Mouse (Mus musculus) common myeloid progenitor, adult 5-6 weeks (primary cell): ENCODE results near the gene Pdzk1ip1. TPM values are rescaled to one million over a fixed set of nuclear protein-coding genes. Genes with fewer than 3 reads are reported as not detected.

Source experiments
- ATAC-seq: replicated peaks from 2 replicates; pipeline ENCODE4 v1.8.0; 2016; ENCODE audit warnings: low read depth, mild to moderate bottlenecking, moderate TSS enrichment, inconsistent platforms; ENCODE audit not compliant: poor library complexity, severe bottlenecking
- total RNA-seq: library from RNA; stranded (forward); fragments of 200-1000, 187-1606 nt; gene quantifications from 2 replicates; pipeline ENCODE4 v1.2.3, GENCODE M21; 2017

The Pdzk1ip1 gene
- total RNA-seq, 1 experiment from 2014 or later, result 9.3 TPM

- peak; percentile 40 for ATAC-seq
These were observed 16.8 kb upstream of the Pdzk1ip1 start for GRCm38 (mm10) chr4:115071668-115072067.

DNA sequence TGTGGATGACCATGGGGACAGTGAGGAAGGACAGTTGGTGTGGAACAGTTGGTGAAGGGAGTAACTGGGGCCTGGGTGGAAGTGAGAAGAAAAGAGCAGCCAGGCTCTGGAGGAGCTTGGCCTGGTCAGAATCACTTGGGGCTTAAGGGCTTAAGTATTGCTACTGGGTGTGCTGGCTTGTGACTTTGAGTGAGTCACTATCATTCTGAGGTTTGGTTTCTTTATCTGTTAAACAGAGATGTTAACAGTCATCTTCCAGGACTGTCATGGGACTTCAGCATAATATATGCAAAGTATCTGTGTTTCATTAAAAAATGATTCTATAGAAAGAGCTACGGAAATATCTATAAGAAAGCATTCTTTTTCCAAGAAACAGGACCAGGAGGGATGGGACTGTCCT is 13.7 kb upstream of the Pdzk1ip1 start:
- ATAC-seq, result no peak

DNA sequence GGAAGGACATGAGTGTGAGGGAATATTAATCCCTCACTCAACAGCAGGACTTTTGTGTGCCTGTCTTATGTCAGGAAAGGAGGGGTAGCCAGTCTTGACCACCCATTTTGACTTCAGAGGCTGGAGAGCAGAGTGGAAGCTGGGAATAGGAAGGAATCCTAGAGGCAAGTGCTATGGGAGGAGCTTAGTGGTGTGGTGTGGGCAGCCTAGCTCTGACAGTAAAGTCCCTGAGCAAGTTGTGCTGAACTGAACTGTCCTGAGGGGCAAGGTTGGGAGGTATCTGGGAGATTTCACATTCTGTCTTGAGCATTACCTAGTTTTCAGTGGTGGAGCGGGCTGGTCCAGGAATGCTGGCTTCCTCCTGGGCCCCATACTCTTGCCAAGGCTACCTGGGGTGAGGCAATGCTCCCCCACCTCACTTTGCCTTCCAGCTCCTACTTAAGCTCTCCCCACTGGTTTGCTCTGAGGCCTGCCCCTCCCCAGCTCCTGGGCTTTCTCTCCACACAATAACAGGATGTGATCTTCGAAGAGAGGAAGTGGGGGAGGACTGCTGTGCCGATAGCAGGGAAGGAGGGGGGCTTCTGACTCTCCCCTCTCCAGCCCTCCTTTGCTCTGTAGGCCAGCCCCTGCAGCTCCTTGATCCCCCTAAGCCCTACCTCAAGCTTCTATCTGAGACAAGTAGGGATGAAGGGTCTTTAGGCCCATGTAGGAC is 13.1 kb upstream of the Pdzk1ip1 start:
- peak; percentile 87 for ATAC-seq

- no peak for ATAC-seq
These were observed 9.4 kb upstream of the Pdzk1ip1 start for GRCm38 (mm10) chr4:115078892-115079820.

DNA sequence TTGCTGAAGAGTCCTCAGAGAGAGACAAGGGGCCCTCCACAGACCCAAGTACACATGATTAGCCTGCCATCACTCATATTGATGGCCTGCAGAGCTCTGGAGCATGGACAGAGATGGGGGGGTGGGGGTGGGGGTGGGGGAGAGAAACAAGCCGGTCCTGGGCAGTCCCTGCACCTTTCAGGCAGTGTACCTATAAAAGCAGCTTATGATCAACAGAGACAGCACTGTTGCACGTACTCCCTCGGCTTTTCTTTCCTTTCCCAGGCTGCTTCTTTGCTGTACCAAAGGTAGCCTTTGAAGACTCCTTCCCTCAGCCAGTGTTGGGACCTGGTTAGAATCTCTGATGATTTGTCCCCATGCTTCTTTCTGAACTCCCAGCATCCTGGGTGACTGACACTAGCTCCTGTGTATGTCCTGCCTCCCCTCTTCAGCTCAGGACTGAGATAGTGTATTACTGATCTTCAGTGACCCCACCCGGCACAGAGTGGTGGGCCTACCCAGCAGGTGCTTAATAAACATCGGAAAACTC is 8.6 kb upstream of the Pdzk1ip1 start:
- no peak for ATAC-seq

- ATAC-seq, result no peak
These were observed 5.5 kb upstream of the Pdzk1ip1 start for GRCm38 (mm10) chr4:115083031-115083430.

DNA sequence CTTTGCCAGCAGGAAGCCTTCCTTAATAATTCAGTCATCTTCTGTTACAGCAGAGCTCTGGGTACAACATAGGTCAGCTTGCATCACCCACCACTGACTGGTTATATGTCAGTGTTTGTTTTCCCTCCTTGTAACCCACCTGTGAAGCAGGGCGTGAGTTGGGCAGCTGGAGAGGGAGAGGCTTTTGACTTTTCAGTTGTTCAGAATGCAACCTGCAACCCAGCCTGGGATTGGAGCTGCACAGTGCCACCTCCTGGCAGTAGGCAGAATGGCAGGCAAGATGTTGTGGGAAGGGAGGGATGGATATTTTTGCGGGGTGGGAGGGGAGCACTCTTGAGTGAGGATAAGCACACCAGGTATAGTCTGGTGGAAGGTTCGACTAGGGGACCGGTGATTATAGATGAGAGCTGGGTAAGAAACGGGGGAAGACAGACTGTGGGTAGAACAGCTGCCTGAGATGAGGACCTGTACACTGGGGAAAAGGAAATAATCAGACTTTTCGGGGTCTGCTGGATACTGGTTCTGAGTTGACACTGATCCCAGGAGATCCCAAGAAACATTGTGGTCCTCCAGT is 2.9 kb upstream of the Pdzk1ip1 start:
- ATAC-seq, result peak; percentile 70

GRCm38 (mm10) chr4:115086257-115086656 is 2.3 kb upstream of the Pdzk1ip1 start:
- ATAC-seq, result no peak

- no peak for ATAC-seq
These were observed 1.6 kb upstream of the Pdzk1ip1 start for GRCm38 (mm10) chr4:115086763-115087415.

GRCm38 (mm10) chr4:115090592-115090991 is 2.1 kb downstream of the Pdzk1ip1 start:
- no peak for ATAC-seq

DNA sequence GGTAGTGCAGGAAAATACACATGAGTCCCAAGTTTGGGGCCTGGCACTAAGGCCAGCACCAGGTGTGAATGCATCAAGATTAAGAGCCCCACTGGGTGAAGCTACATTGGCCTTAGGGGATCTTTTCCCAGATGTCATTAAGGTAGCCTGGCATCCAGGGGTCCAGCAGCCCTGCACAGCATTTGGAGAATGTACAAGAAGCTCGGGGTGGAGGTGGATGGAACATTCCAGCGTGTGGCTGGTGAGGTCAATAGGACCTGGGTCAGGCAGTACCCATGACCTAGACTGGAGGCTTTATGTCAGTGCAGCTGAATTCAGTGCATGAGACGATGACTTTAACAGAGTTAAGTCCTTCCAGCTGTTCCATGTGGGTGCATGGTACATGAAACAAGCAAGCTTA is 3.3 kb downstream of the Pdzk1ip1 start:
- no peak for ATAC-seq

DNA sequence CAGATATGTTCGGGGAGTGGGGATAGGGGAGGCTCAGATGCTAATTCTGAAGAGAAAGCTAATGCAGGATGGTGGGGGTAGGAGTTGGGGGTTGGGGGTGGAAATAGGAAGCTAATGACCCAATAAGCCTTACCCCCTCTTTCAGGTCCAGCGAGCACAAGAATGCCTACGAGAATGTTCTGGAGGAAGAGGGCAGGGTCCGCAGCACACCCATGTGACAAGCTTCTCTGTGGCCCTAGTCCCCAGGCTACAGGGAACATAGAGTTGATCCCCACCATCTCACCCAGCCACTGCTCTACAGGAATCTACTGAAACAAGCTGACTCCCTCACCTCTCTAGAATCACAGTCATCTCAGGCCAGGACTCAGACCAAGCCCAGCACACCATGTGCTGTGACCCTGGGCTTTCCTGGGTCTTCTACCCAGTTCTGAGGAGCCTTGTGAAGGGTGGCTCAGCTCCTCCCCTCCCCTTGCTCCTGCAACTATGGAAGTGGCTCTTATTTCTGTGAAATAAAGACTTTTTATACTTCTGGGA is 4.9 kb downstream of the Pdzk1ip1 start:
- no peak for ATAC-seq

DNA sequence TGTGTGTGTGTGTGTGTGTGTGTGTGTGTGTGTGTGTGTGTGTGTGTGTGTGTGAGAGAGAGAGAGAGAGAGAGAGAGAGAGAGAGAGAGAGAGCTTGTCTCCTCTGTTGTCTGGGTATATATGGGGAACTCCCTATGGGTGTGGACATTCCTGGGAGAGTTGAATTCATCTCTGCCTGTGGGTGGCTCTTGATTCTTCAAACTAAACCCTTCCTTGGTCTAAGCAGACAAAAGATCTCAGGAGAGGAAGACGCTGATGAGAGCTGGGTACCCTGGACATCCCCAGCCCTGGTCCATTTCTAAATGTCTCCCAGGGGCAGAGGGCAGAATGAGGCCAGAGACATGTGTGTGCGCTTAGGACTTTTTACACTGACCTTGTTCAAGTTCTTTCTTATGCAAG is 5.5 kb downstream of the Pdzk1ip1 start:
- ATAC-seq, result no peak

DNA sequence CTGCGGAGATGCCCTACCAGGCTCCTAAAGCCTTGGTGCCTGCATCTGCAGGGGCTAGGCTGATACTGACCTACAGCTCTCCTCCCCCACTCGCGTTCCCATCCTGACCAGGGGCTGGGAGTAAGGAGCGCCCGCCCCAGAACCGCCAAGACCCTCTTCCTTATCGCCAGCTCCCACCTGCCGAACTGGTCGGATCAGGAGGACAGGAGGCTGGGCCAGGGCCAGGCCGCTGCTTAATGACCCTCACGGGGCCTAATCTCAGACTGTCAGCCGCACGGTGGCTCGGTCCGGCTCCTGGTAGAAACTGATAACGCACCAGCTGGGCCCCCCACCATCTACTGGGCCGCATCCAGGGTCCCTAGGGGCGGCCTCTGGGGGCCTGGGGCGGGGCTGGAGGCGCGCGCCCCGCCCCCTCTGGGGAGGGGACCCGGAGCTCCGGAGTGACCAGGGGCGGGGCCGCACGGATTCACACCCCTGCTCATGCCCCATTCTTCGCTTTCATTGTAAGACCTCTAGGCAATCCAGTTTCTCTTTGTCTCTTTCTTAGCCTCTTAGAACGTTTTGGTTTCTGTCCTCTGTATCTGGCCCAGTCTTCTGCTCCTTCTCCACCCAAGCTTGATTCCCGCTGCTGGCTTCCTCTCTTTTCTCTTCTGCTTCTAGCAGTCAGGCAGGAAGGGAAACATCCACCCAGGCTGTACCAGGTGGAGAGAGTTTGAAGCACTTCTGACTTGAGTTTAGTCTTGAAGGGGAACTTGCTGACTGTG is 7.3 kb downstream of the Pdzk1ip1 start:
- peak; percentile 71 for ATAC-seq

- ATAC-seq, result peak; percentile 29
These were observed 8.1 kb downstream of the Pdzk1ip1 start for GRCm38 (mm10) chr4:115096435-115097145.

GRCm38 (mm10) chr4:115097146-115097496 is 8.6 kb downstream of the Pdzk1ip1 start:
- ATAC-seq, result no peak

GRCm38 (mm10) chr4:115101682-115102081 is 13.2 kb downstream of the Pdzk1ip1 start:
- ATAC-seq, result peak; percentile 76

DNA sequence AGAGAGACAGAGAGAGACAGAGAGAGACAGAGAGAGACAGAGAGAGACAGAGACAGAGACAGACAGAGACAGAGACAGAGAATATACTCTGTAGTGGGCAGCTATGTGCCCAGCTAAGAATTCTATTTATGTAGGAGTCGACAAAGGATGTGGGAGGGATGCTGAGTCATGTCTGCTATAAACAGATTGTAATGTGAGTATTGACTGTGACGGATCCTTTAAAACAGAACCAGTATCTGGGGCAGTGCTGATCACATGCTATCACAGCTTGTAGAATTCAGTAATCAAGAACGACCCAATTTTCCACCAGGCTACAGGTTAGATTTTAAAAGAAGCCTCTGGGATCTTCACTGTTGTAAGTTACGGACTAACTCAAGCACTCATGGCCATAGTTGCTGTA is 15.0 kb downstream of the Pdzk1ip1 start:
- peak; percentile 87 for ATAC-seq

DNA sequence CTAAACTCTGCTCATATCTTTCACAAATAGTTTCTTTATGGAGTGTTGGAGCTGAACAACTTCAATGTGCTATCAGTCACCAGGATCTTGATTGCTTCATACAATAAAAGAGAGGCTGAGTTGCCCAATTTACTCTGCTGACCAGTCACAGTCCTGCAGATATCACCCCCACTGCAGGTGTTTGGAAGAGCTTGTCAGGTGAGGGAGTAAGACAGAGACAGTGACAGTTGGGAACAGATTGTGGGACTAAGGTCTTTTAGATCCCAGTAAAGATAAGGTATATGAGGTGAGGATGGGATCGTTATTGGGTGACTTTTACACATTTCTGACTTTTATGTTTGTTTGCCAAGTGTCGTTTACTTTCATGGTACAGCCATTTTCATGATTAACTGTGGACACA is 22.7 kb downstream of the Pdzk1ip1 start:
- ATAC-seq, result no peak
